17 mouse cellular contexts compared by ENCODE assay signal in genomic region chr4:95158632-95159424, GRCm38 (mm10).
DNase-seq lines count a peak whose midpoint lies in the region; ATAC-seq and TF ChIP-seq lines count a peak whose summit lies in the region.
"Had no signal": no experiment of that assay in that cellular context is flagged by ENCODE, and none has a peak within 500 bp of the region (broad histone marks: within the 10 kb centered on the region; RNA-seq: fewer than 3 reads in every experiment).

No protein-coding gene starts in this region.

- H3K36me3 ChIP-seq in C2C12 (ENCODE audit: control insufficient read depth, insufficient read depth): no peaks in the 10 kb centered on the region
- H3K36me3 ChIP-seq in hindbrain, embryonic 11.5 days (ENCODE audit: control insufficient read depth, insufficient read depth, low read length): no peaks in the 10 kb centered on the region
- H3K36me3 ChIP-seq: heart, embryonic 13.5 days; intestine, embryonic 15.5 days; neural tube, embryonic 12.5 days had no signal

- no peak overlapping the region for H3K4me3 ChIP-seq in C2C12 (ENCODE audit: insufficient read depth, poor library complexity, severe bottlenecking)
- no peak overlapping the region for H3K4me3 ChIP-seq in embryonic fibroblast, embryonic 13.5 days (ENCODE audit: insufficient read depth, low read length)
- no peak overlapping the region for H3K4me3 ChIP-seq in hindbrain, embryonic 11.5 days (ENCODE audit: low read depth, low read length)
- H3K4me3 ChIP-seq: forebrain, embryonic 13.5 days; heart, embryonic 13.5 days; intestine, embryonic 15.5 days; megakaryocyte, embryonic 14.5 days; neural tube, embryonic 12.5 days had no signal

- H3K9me3 ChIP-seq in hindbrain, embryonic 11.5 days (ENCODE audit: control insufficient read depth, low read length): no peaks in the 10 kb centered on the region
- H3K9me3 ChIP-seq: forebrain, embryonic 13.5 days; heart, embryonic 13.5 days; intestine, embryonic 15.5 days; megakaryocyte, embryonic 14.5 days; neural tube, embryonic 12.5 days had no signal

- H3ac ChIP-seq in C2C12 (ENCODE audit: control insufficient read depth, insufficient read length, low read depth): no peak overlapping the region

- H3K9ac ChIP-seq in hindbrain, embryonic 11.5 days (ENCODE audit: low read depth, low read length): no peak overlapping the region
- H3K9ac ChIP-seq: forebrain, embryonic 13.5 days; intestine, embryonic 15.5 days; neural tube, embryonic 12.5 days had no signal

- no peaks in the 10 kb centered on the region for H3K79me3 ChIP-seq in C2C12 (ENCODE audit: low read depth)

- TF ChIP-seq POLR2A in embryonic fibroblast, embryonic 13.5 days (IDR thresholded peaks at IDR 0.05; ENCODE audit: low read depth, low read length): no peak

- intact Hi-C loops in heart, postnatal 36 days (cut with DNase I): no loop called here

- peak; percentile 60 for DNase-seq in heart, adult 11 months
- no peak for DNase-seq in heart, postnatal 36 days
- DNase-seq in 3T3-L1 (ENCODE audit: low read depth, low spot score): peak; percentile 74
- DNase-seq in hindbrain, embryonic 11.5 days (ENCODE audit: low spot score): no peak
- no peak for DNase-seq in MN1 (ENCODE audit: low spot score)
- DNase-seq: cerebellum, postnatal 14 days; liver; right cerebral cortex, postnatal 4 days; thymus, adult 2 months had no signal

- H3K79me2 ChIP-seq in C2C12 (ENCODE audit: control insufficient read depth, insufficient read depth): no peaks in the 10 kb centered on the region

- H3K27ac ChIP-seq in embryonic fibroblast, embryonic 13.5 days (ENCODE audit: insufficient read depth, low read length): peak overlapping the region; percentile 95
- no peak overlapping the region for H3K27ac ChIP-seq in hindbrain, embryonic 11.5 days (ENCODE audit: low read depth, low read length)
- H3K27ac ChIP-seq: forebrain, embryonic 13.5 days; intestine, embryonic 15.5 days; neural tube, embryonic 12.5 days had no signal

- H3K4me1 ChIP-seq in embryonic fibroblast, embryonic 13.5 days (ENCODE audit: control insufficient read depth, insufficient read depth, low read length): peaks cover 3% of the 10 kb centered on the region; the same call in 1 of the 2 replicates
- no peaks in the 10 kb centered on the region; the same call in 1 of the 2 replicates for H3K4me1 ChIP-seq in hindbrain, embryonic 11.5 days (replicated peaks; ENCODE audit: control insufficient read depth, insufficient read depth, low read length)

- ATAC-seq in hindbrain, embryonic 11.5 days (ENCODE audit: low FRiP score): no peak
- ATAC-seq: forebrain, embryonic 13.5 days; intestine, embryonic 15.5 days had no signal

- no peak overlapping the region for H3K4me2 ChIP-seq in hindbrain, embryonic 11.5 days (replicated peaks; ENCODE audit: low read depth, low read length)
- H3K4me2 ChIP-seq: forebrain, embryonic 13.5 days; heart, embryonic 13.5 days; intestine, embryonic 15.5 days; neural tube, embryonic 12.5 days had no signal

- H3K27me3 ChIP-seq in C2C12 (ENCODE audit: control insufficient read depth, insufficient read depth, insufficient read length): no peaks in the 10 kb centered on the region
- no peaks in the 10 kb centered on the region for H3K27me3 ChIP-seq in hindbrain, embryonic 11.5 days (ENCODE audit: control insufficient read depth, insufficient read depth, low read length)
- H3K27me3 ChIP-seq: CH12.LX; forebrain, embryonic 13.5 days; heart, embryonic 13.5 days; intestine, embryonic 15.5 days; megakaryocyte, embryonic 14.5 days; neural tube, embryonic 12.5 days had no signal

- WGBS in hindbrain, embryonic 11.5 days: 80% methylated on average over 6 of the region's 6 CpGs

- TF ChIP-seq CTCF in C2C12 (IDR thresholded peaks at IDR 0.05; ENCODE audit: control insufficient read depth, insufficient read depth, insufficient read length): no peak
- TF ChIP-seq CTCF in embryonic fibroblast, embryonic 13.5 days (IDR thresholded peaks at IDR 0.05; ENCODE audit: borderline replicate concordance, insufficient read depth, low read length): no peak

TF ChIP-seq in C2C12, 6 proteins besides CTCF, POLR2A, EP300 and RAD21:
- TF ChIP-seq MYOD1 (IDR thresholded peaks at IDR 0.05; ENCODE audit: control insufficient read depth, insufficient read length, low read depth) (peak; percentile 86), MAX (IDR thresholded peaks at IDR 0.05) (no peak)

Comparison
In these comparisons a context has a peak if more than half of its experiments do, and no peak if none do; other contexts are left out.
1. DNase-seq: peak in heart, adult 11 months (single experiment) and 3T3-L1 (single experiment); none in heart, postnatal 36 days (0 of 2), hindbrain, embryonic 11.5 days (single experiment) and MN1 (single experiment).